Mouse (Mus musculus) lung, adult 2 months (tissue): ENCODE data around the gene Ttc38. TPM values are rescaled to one million over a fixed set of nuclear protein-coding genes. Genes with fewer than 3 reads are reported as not detected.
A peak's percentile ranks its signal among the peaks of the same experiment; 100 is the strongest.

Experiments used
- DNase-seq: peaks from one replicate; pipeline ENCODE4 v3.0.0; 2022
- H3K4me1 ChIP-seq: fragments of 200-500 bp; 2 replicates; pipeline ENCODE4 v1.6.1; 2011; ENCODE audit warnings: low read length; ENCODE audit not compliant: control insufficient read depth, insufficient read depth
- H3K4me3 ChIP-seq: fragments of 200-500 bp; replicated peaks from 2 replicates; pipeline ENCODE3; 2011; ENCODE audit warnings: low read depth, mild to moderate bottlenecking, control low read depth, low read length; ENCODE audit errors: extremely low read depth
- CTCF ChIP-seq: fragments of 200-500 bp; IDR thresholded peaks from 2 replicates; pipeline ENCODE4 v1.5.1; 2011; ENCODE audit warnings: mild to moderate bottlenecking, low read length, control low read depth; ENCODE audit not compliant: insufficient read depth
- POLR2A ChIP-seq: fragments of 200-500 bp; IDR thresholded peaks from 2 replicates; pipeline ENCODE4 v1.6.1; 2011; ENCODE audit warnings: low read depth, mild to moderate bottlenecking, control low read depth, low read length, borderline replicate concordance; ENCODE audit errors: extremely low read depth
- whole genome bisulfite sequencing: fragments of 180-500 bp; shearing (Covaris S2); methylation state at CpG from one replicate; pipeline ENCODE4 v1.1.7; 2018; 5-methylcytosine and 5-hydroxymethylcytosine counted together
- polyA plus RNA-seq: library from polyadenylated mRNA; depleted of rRNA; stranded (reverse); fragments of >200 nt; gene quantifications from 2 replicates; pipeline ENCODE4 v1.2.3, GENCODE M21; 2012

Ttc38 gene
- polyA plus RNA-seq, 1 experiment, result 13.0 TPM

DNA sequence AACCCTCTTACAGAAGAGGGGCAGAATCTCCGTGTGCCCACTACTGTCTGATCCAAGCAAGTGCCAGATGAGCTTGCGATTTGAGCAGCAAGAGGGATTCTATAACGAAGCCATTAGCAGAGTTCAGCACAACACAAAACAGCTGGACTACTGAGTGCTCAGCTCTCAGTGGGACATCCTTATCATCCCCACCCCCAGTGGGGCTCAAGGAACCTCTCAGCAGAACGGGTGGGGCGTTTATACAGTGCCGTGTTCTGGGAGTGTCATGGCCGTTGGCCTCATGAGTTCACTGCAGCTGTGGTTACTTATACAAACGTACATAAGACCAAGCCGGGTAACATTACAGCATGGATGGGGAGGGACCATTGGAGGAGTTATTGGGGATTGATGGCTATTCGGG is 18.7 kb upstream of the Ttc38 start:
- no peak overlapping the region for H3K4me3 ChIP-seq
- H3K4me1 ChIP-seq, result no peaks in the 10 kb centered on the region
- no peak for DNase-seq
- no peak for TF ChIP-seq POLR2A
- no peak for TF ChIP-seq CTCF
- 56% methylated on average over 10 of the region's 10 CpGs for WGBS

DNA sequence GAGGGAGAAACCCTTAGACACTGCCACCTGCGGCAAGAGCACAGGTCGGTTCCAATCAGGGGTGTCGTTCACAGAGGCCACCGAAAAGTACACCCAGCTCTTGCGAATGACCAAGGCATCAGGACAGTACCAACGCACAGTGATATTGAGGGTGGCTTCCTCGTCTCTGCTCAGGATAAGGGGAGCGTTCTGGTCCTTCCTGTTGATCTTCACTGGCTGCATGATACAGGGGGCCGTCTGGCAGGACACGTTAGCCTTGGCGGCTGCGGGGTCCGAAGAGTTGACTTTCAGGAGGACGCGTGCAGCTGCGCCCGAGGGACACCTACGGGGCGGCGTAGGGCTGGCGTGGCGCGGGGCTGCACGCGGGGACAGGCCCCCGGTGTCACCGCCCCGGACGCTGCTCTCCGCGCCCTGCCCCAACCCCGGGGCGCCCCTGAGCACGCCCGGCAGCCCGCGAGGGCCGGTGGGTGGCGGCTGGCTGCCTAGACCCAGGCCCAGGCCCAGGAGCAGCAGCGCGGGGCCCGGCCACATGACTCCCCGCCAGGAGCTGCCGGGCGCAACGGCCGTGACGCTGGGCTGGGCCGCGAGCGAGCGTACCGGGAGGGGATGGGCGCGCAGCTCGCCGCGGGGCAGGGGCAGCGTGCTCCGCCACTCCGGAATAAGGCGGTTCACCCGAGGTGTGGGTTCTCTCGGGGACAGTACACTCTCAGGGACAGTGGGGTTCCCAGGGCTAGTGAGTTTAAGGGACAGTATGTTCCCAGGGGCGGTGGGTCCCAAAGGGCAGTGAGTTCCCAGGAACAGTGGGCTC is 10.7 kb upstream of the Ttc38 start, which contains the start of gene Pkdrej:
TSS of gene Pkdrej (minus strand) at position 532 of the 808 bp plus-strand sequence.
- TF ChIP-seq POLR2A (no peak), CTCF (no peak)
- DNase-seq, result peak; percentile 54
- 2% methylated on average over 65 of the region's 65 CpGs for WGBS

DNA sequence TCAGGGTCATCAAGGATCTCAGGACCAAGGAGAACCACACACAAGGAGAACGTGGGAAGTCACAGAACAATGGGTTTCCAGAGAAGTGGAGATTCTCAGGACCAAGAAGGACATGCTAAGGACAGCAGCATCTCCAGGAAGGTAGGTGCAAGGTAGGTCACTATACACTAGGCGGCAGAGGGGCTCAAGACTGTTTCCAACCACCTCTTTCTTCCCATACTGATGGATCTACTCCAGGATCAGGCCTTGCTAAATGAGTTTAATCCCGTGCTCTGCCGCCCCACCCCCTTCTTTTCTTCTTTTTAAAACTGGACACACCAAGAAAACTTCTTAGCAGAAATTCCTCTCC is 10.1 kb upstream of the Ttc38 start:
- Histone ChIP-seq H3K4me1 (no peaks in the 10 kb centered on the region), H3K4me3 (peak overlapping the region; percentile 29)
- TF ChIP-seq POLR2A (no peak), CTCF (no peak)
- no peak for DNase-seq
- WGBS, result 30% methylated on average over 4 of the region's 4 CpGs

More for the DNA sequence above, 10.7 kb upstream of the Ttc38 start, which contains the start of gene Pkdrej:
- Histone ChIP-seq H3K4me1 (no peaks in the 10 kb centered on the region), H3K4me3 (peak within 1 kb of the TSS; percentile 29)

DNA sequence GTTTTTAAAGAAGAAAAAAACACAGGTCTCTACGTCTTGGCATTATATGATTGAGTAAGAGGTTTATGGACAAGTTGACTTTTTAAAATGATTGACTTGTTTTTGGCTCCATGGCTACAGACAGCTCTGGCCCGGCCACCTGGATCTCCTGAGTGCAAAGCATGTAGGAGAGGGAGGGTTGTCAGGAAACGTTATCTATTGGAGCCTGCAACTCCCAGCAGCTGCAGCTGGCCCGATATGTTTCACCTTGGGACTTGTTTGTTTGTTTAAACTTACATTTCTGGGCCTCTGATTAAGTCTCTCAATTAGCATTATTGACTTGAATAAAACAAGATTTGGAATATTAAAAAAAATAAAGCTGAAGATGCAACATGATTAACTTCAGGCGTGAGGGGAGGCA is 5.4 kb upstream of the Ttc38 start:
- no peak for DNase-seq
- Histone ChIP-seq H3K4me3 (no peak overlapping the region), H3K4me1 (no peaks in the 10 kb centered on the region; the same call in none of the 2 replicates)
- TF ChIP-seq CTCF (no peak), POLR2A (no peak)
- 45% methylated on average over 5 of the region's 5 CpGs for WGBS

DNA sequence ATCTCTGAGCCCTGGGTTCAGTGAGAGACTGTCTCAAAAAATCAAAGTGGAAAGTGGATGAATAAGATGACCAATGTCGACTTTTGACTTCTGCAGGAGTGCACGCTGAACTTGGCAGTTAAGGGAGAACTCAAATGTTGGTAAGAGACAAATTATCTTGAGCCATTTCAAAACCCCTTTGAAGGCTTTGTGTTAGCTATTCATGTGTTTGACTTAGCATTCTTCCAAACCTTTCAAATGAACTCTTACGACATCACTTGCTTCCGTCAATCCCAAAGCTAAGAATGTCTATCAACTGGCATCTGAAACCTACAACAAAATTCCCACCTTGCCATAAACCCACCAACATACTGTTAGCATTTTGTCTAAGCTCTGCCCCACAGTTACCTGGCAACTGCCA is 4.0 kb upstream of the Ttc38 start:
- 57% methylated on average over 4 of the region's 4 CpGs for WGBS
- no peak for DNase-seq
- TF ChIP-seq CTCF, result no peak
- no peak for TF ChIP-seq POLR2A
- H3K4me3 ChIP-seq, result no peak overlapping the region
- peaks cover 5% of the 10 kb centered on the region for H3K4me1 ChIP-seq

DNA sequence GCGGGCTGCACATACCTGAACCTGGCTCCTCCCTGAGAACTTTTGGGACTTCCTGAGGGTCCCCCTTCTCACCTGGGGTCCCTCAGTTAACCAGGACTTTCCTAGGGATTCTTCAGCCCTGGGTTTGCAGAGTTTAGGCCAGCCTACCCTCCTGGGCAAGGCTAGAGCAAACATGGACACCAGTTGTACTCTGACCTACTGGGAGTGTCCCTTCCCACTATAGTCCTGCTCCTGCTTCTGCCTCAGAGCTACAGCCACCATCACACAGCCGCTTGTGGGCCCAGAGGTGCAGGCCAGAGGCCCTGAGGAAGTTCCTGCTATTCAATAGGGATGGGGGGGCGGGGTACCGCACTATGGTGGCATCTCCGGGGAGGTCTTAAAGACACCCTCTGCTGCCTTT is 2.6 kb upstream of the Ttc38 start:
- TF ChIP-seq POLR2A (no peak), CTCF (no peak)

DNA sequence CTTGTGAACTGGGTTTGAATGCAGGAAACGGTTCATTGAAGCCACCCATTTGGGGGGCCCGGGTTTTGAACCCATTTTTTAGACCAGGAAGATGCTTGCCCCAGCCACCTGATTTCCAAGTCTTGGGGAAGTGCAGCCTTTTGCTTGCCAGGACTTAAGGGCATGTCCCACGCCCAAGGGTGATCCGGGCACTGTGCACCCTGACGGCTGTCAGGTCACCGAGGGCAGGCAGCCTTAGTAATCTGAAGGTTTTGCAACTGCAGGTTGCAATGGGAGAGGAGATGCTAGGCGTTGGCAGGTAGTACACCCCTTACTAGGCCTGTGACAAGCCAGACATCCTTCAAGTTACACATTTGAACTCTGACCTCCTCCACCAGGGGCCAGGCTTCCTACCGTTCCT is 493 bp downstream of the Ttc38 start:
- Histone ChIP-seq H3K4me1 (peaks cover 5% of the 10 kb centered on the region), H3K4me3 (peak overlapping the region; percentile 90)
- 36% methylated on average over 8 of the region's 8 CpGs for WGBS
- DNase-seq, result no peak
- TF ChIP-seq CTCF (no peak), POLR2A (no peak)

More for the DNA sequence above, 2.6 kb upstream of the Ttc38 start:
- Histone ChIP-seq H3K4me3 (no peak overlapping the region), H3K4me1 (peaks cover 5% of the 10 kb centered on the region)
- WGBS, result 75% methylated on average over 5 of the region's 5 CpGs
- DNase-seq, result no peak

DNA sequence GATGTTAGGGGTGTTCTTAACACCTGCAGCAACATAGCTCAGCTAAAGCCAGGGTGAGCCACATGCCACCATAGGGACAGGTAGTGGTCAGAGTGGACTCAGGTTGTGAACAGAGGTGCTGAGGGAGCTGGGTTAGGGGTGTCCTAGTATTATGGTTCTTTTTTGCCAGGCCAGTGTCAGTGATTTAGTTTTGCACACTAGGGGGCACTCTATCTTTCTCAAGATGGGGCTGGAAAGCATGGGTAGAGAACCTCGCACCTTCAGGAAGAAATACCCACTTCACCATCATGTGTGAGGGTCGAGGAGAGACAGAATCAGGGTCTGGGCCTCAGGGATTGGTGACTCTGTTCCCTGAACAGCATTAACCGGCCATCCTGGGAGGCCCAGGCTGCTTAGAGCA is 3.2 kb downstream of the Ttc38 start:
- H3K4me1 ChIP-seq, result peaks cover 5% of the 10 kb centered on the region; the same call in 1 of the 2 replicates
- no peak for TF ChIP-seq POLR2A
- no peak for TF ChIP-seq CTCF
- DNase-seq, result no peak
- 52% methylated on average over 3 of the region's 3 CpGs for WGBS
- no peak overlapping the region for H3K4me3 ChIP-seq

DNA sequence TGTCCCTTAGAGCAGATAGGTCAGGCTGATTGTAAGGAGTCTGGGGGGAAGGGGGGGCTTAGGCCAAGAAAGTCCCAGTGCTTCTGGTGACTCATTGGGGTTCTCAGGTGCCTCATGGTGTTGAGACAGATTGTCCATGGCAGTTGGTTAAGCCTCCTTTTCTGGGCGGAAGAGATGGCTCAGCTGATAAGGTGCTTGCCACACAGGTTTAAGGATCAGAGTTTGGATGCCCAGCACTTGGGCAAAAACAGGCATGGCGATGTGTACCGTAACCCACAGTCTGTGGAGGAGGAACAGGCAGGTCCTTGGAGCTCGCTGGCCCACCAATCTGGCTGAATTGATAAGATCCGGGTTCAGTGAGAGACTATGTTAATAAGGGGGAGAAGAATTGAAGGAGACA is 4.8 kb downstream of the Ttc38 start:
- H3K4me3 ChIP-seq, result no peak overlapping the region
- no peak for TF ChIP-seq POLR2A
- TF ChIP-seq CTCF, result no peak
- no peak for DNase-seq
- WGBS, result 88% methylated on average over 5 of the region's 5 CpGs
- H3K4me1 ChIP-seq, result peaks cover 5% of the 10 kb centered on the region; the same call in 1 of the 2 replicates

DNA sequence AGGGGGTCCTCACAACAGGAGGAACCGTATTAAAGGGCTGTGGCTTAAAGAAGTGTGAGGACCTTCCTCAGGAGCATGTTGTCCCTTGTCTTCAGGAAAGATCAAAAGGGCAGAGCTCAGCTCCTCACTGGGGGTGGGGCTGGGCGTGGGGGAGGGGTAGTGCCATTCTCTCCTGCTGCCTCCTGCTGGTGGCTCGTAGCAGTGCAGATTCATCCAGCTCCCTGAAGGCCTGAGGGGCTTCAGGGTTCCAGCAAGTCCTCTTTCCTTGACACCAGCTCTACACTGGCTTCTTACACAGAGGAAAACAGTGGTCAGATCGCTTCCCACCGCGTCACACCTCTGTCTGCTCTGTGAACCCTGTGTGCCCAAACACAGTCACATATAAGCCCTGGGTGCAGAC is 8.9 kb downstream of the Ttc38 start:
- no peak overlapping the region for H3K4me3 ChIP-seq
- TF ChIP-seq CTCF (peak; percentile 63), POLR2A (no peak)
- 43% methylated on average over 6 of the region's 6 CpGs for WGBS
- no peaks in the 10 kb centered on the region for H3K4me1 ChIP-seq
- DNase-seq, result no peak
